Mouse (Mus musculus) small intestine, adult 2 months (tissue): ENCODE measurements around the gene Tmod4.

ENCODE experiments used
- CTCF ChIP-seq: fragments of 200-500 bp; IDR thresholded peaks from 2 replicates; pipeline ENCODE4 v1.5.1; 2012; ENCODE audit warnings: low read depth, mild to moderate bottlenecking, control low read depth, inconsistent platforms, low read length, moderate library complexity, mixed read lengths; ENCODE audit not compliant: insufficient replicate concordance, insufficient read length; ENCODE audit errors: extremely low read depth
- POLR2A ChIP-seq: fragments of 200-500 bp; IDR thresholded peaks from 2 replicates; pipeline ENCODE4 v1.6.1; 2012; ENCODE audit warnings: low read depth, mild to moderate bottlenecking, control low read depth, inconsistent platforms, low read length, moderate library complexity

DNA sequence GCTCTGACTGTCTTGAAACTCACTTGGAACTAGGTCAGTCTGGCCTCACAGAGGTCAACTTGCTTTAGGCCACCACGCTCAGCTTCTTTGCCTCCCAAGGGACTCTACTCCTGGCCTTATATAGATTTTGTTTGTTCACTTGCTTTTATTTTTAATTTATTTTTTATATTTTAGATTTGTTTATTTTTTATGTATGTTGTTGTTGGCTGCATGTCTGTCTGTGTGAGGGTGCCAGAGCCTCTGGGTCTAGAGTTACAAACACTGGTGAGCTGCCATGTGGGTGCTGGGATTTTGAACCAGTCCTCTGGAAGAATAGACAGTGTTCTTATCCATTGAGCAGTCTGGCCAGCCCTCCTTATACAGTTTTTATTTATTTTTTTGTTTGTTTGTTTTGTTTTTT lies 11.5 kb upstream of the Tmod4 start:
- TF ChIP-seq POLR2A, result no peak
- no peak for TF ChIP-seq CTCF
